Mouse (Mus musculus) frontal cortex, postnatal 10 days (tissue): ENCODE measurements around the gene Mrps7.
A peak's percentile ranks its signal among the peaks of the same experiment; 100 is the strongest.
"Not testable (repeated sequence)": the region's sequence is repeated elsewhere in the genome, so short reads cannot be mapped to it uniquely, and the experiment has no call there.

Experiments
- DNase-seq, 2 experiments: peaks; one replicate each; pipeline ENCODE4 v3.0.0; 2022; ENCODE audit warnings: low spot score in 2 of 2, mixed read lengths in 1 of 2

Gene Mrps7

GRCm38 (mm10) chr11:115628465-115629101 lies 24.9 kb downstream of the Mrps7 start:
- no peak for DNase-seq

GRCm38 (mm10) chr11:115629734-115630531 lies 26.2 kb downstream of the Mrps7 start:
- DNase-seq: no peak

GRCm38 (mm10) chr11:115630532-115631504 lies 27.1 kb downstream of the Mrps7 start:
- peak in 1 of 2 experiments; percentile 65 for DNase-seq

- DNase-seq: no peak
Observed at GRCm38 (mm10) chr11:115631505-115631890, 27.8 kb downstream of the Mrps7 start.

- no peak for DNase-seq
Observed at GRCm38 (mm10) chr11:115632247-115632646, 28.5 kb downstream of the Mrps7 start.

- DNase-seq: no peak
Observed at GRCm38 (mm10) chr11:115632862-115633261, 29.1 kb downstream of the Mrps7 start.

- no peak for DNase-seq
Observed at GRCm38 (mm10) chr11:115634109-115634508, 30.4 kb downstream of the Mrps7 start.

- DNase-seq: no peak
Observed at GRCm38 (mm10) chr11:115635041-115635440, 31.3 kb downstream of the Mrps7 start.

GRCm38 (mm10) chr11:115635484-115635883 lies 31.8 kb downstream of the Mrps7 start:
- no peak for DNase-seq

- DNase-seq: no peak
Observed at GRCm38 (mm10) chr11:115636960-115637359, 33.2 kb downstream of the Mrps7 start.

GRCm38 (mm10) chr11:115638498-115639409 lies 35.0 kb downstream of the Mrps7 start:
- DNase-seq: no peak

GRCm38 (mm10) chr11:115639540-115639939 lies 35.8 kb downstream of the Mrps7 start:
- no peak for DNase-seq

- no peak for DNase-seq
Observed at GRCm38 (mm10) chr11:115640311-115640828, 36.6 kb downstream of the Mrps7 start.

- no peak for DNase-seq
Observed at GRCm38 (mm10) chr11:115640978-115641663, 37.4 kb downstream of the Mrps7 start.

- no peak for DNase-seq
Observed at GRCm38 (mm10) chr11:115641664-115642036, 37.9 kb downstream of the Mrps7 start.

GRCm38 (mm10) chr11:115642705-115643104 lies 39.0 kb downstream of the Mrps7 start:
- DNase-seq: no peak

- no peak for DNase-seq
Observed at GRCm38 (mm10) chr11:115643265-115643664, 39.5 kb downstream of the Mrps7 start.

GRCm38 (mm10) chr11:115644308-115644707 lies 40.6 kb downstream of the Mrps7 start:
- no peak for DNase-seq

- not testable (repeated sequence) for DNase-seq
Observed at GRCm38 (mm10) chr11:115645498-115645897, 41.8 kb downstream of the Mrps7 start.

- no peak for DNase-seq
Observed at GRCm38 (mm10) chr11:115646439-115646838, 42.7 kb downstream of the Mrps7 start.
